Mouse (Mus musculus): ENCODE data around the gene Isca2.

Isca2 gene

GRCm38 (mm10) chr12:84819236-84820168 is 46.5 kb downstream of the Isca2 start:
- peak; percentile 80 to 84 for DNase-seq

GRCm38 (mm10) chr12:84823601-84824000 is 50.5 kb downstream of the Isca2 start:
- DNase-seq: peak in 1 of 2 experiments; percentile 65

- DNase-seq: peak in 1 of 2 experiments; percentile 33
Measured at GRCm38 (mm10) chr12:84824203-84824602, 51.2 kb downstream of the Isca2 start.

All from cerebellum, postnatal 10 days (tissue).